Mouse (Mus musculus) cerebellum, postnatal 14 days (tissue): ENCODE results near the gene Emilin1.
A peak's percentile ranks its signal among the peaks of the same experiment; 100 is the strongest.

Source experiments
- DNase-seq, 2 experiments: peaks; one replicate each; pipeline ENCODE4 v3.0.0; 2021; ENCODE audit warnings: mixed read lengths in 2 of 2

Emilin1 gene

GRCm38 (mm10) chr5:30907413-30908059, 5.7 kb upstream of the Emilin1 start, which contains the start of gene Ost4:
Ost4 (minus strand) TSS chr5:30907788.
- DNase-seq = peak; percentile 93 to 94

DNA sequence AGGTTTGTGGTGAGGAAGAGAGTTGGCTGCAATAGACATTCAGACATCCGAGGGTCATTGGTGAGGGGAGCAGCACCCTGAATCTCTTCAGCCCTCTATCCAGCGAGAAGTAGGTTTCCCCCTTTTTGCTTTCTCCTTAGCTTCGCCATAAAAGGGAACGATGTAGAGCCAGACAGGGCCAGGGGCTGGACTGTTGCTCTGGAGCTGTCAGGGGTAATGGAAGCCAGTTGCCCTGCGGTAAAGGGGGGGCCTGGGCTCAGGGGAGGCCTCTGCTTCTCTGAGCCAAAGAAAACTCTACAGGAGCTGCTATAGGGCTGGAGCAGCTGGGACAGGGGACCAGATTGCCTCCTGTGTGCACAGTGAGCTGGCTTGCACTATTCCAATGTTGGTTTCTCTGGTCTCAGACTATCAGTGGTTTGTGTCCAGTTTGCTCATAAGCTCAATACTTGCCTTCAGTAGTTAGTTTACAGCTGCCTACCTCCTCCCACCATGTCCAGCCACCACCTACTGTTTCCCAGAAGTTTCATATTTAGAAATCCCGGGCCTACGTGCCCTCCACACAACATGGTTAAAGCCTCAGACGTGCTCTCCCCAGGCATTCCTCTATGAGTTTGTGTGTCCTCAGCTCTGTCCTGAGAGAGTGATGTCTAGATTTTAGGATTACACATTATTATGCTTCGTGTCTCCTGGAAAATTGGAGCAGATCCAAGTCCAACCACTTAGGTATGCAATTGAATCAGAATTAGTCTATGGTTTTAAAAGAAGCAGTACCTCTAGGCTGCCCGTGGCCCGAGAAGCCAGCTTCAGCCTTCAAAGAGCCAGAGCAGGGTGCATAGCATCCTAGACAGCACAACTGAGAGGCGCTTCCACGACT, 4.5 kb upstream of the Emilin1 start:
- peak in 1 of 2 experiments; percentile 25 for DNase-seq

- no peak for DNase-seq
Observed at GRCm38 (mm10) chr5:30909300-30909659, 3.9 kb upstream of the Emilin1 start.

- DNase-seq = no peak
Observed at GRCm38 (mm10) chr5:30909863-30910262, 3.3 kb upstream of the Emilin1 start.

DNA sequence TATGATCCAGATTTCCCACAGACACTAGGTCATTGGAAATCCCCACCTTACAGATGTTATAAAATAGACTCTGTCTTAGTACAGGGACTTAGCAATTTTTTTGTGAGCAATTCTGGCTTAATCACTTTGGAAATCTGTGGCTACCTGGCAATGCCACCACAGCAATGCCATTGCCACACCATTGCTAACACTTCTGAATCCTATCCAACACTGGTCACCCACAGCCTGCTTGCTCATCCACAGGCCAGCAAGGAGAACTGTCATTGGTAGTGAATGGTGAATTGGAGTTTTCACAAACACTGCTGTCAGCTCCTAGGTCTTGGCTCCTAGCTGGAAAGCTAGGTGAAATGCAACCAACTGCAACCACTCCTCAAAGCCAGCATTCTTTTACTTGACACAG, 2.7 kb upstream of the Emilin1 start:
- DNase-seq = no peak

GRCm38 (mm10) chr5:30912156-30912555, 1.0 kb upstream of the Emilin1 start:
- DNase-seq = no peak

DNA sequence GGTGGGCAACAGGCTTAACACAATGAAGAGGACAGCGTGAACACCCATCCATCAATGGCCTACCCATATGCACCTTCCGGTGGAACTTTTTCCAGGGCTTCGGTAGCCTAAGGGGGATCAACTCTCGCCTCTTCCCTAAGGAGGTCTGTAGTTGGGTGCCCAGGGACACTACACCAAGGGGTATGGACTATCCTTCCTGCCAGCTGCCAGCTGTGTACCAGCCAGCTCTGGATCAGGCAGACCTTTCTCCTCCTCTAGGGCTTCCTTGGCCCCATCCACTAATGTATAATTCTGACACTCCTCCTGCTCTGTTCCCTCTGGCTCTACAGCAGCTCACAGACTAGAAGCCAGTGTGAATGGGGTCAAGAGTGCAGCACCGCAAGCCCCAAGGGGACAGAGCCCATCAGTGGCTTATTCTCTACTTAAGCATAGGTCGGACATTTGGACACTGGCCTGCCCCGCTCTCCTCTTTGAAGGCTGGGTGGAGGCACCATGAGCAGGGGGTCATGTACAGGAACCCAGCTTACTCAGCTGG, 966 bp downstream of the Emilin1 start:
- DNase-seq = no peak

DNA sequence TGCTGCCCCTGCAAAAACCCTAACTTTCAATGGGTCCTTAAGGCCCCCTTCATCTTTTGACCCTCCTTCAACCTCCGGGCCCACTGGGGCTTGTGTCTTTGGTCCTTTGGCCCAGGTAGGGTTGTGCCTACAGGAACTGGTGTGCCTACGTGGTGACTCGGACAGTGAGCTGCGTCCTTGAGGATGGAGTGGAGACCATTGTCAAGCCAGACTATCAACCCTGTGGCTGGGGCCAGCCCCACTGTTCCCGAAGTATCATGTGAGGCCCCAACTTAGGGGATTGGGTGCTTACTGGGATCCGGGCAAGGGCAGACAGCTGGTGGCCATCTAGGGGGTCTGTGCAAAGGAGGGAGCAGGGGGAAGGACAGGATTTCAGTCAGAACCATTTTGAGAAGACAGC, 1.6 kb downstream of the Emilin1 start:
- no peak for DNase-seq

- DNase-seq = no peak
Observed at GRCm38 (mm10) chr5:30915456-30915855, 2.3 kb downstream of the Emilin1 start.

DNA sequence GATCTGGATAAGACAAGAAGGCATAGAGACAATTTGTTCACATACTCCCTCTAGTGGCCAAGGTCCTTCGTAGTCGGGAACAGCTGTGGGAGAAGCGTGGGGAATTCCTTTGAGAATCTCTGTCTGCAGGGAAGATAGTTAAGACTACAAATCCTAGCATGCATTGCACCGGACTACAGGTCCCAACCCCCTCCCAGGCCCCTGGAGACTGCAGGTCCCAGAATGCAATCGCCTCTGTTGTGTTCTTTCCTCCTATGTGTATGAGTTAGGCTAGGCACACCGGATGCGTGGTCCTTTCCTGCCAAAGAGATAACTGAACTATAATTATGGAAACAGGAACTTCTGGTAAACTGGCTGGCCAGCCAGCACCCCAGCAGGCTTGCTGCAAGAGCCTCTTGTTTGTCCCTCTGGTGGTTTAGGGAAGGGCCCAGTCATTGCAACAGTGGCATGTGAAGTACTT, 2.8 kb downstream of the Emilin1 start:
- peak; percentile 79 to 83 for DNase-seq

GRCm38 (mm10) chr5:30916841-30917240, 3.6 kb downstream of the Emilin1 start:
- DNase-seq = no peak

DNA sequence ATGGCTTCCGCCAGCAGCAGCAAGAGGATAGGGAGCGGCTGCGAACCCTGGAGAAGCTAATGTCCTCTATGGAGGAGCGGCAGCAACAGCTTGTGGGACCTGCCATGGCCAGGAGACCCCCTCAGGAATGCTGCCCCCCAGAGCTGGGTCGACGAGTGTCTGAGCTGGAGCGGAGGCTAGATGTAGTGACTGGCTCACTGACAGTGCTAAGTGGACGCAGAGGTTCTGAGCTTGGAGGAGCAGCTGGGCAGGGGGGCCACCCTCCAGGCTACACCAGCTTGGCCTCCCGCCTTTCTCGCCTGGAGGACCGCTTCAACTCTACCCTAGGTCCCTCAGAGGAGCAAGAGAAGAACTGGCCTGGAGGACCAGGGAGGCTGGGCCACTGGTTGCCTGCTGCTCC, 4.1 kb downstream of the Emilin1 start:
- no peak for DNase-seq

DNA sequence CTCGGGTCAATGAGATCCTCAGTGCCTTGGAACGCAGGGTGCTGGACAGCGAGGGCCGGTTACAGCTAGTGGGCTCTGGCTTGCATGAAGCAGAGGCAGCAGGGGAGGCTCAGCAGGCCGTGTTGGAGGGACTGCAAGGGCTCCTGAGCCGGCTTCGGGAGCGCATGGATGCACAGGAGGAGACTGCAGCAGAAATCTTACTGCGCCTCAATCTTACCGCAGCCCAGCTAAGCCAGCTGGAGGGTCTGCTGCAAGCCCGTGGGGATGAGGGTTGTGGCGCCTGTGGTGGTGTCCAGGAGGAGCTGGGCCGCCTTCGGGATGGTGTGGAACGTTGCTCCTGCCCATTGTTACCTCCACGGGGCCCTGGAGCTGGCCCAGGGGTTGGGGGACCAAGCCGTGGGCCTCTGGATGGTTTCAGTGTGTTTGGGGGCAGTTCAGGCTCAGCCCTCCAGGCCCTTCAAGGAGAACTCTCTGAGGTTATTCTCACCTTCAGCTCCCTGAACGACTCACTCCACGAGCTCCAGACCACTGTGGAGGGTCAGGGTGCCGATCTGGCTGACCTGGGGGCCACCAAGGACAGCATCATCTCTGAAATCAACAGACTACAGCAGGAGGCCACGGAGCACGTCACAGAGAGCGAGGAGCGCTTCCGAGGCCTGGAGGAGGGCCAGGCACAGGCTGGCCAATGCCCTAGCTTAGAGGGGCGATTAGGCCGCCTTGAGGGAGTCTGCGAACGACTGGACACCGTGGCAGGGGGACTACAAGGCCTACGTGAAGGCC, 4.9 kb downstream of the Emilin1 start:
- DNase-seq = no peak

- no peak for DNase-seq
Observed at GRCm38 (mm10) chr5:30918691-30919090, 5.5 kb downstream of the Emilin1 start.

DNA sequence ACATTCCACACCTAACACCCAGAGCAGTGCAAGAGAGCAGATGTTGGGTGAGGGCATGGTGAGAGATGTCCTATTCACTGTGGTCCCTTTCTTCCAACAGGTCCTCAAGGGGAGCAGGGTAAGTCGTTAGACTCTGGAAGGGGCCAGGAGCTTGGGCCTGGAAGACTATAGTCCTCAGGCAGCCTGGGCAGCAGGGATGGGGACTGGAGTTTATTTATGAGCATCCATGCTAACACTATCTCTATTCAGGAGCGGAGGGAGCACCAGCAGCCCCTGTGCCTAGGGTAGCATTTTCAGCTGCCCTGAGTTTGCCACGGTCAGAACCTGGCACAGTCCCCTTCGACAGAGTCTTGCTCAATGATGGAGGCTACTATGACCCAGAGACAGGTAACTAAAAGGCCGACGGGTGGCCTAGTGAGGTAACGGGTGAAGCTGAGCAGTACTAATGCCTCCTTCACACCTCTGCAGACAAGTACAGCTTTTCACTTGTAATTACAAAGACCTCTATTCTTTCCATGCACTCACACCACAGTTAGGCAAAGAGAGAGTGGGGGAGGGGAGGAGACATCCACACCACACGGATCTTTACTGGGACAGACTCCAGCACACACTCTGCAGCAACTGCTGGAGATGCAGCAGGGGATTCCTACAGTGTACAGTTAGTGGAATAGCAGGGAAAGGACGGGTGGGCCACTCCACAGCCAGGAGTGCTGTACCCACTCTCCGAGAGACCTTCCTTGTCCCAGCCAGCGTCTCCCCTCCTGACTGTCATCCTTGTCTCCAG, 6.8 kb downstream of the Emilin1 start:
- no peak for DNase-seq

- DNase-seq = peak in 1 of 2 experiments; percentile 26
Observed at GRCm38 (mm10) chr5:30920621-30921020, 7.4 kb downstream of the Emilin1 start.

DNA sequence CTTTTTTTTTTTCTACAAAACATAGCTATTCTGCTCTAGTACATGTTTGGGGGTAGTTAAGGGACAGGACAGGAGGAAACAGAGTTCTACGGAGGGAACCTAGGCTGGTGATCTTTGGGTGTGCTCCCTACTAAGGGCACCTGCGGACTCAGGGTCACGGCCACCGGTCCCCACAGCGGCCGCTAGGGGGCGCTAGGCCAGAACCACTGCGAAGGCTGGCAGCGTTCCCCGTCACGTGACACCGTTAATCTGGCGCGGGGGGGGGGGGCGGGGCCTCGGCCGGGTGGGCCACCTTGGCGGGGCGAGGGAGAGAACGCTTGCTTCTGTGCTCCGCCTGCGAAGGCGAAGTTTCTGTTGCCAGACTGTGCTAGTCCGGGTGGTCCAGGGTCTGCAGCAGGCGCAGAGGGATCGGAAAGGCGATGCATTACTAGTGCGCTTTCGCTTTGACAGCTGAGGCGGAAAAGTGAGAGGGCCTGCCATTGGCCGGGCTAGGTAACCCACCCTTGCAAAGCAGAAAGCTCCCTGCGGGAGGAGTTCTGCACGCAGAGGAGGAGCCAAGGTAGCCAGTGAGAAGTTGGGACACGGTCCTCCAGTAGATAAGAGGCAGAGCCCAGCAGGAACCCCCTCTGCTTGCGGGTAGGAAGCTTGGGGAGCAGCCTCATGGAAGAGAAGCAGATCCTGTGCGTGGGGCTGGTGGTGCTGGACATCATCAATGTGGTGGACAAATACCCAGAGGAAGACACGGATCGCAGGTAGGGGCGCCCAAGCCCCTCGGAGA, 8.2 kb downstream of the Emilin1 start, which contains the start of gene Khk:
Gene Khk (plus strand): TSS at position 176 of the 778 bp plus-strand sequence.
- DNase-seq = peak; percentile 97 to 99

DNA sequence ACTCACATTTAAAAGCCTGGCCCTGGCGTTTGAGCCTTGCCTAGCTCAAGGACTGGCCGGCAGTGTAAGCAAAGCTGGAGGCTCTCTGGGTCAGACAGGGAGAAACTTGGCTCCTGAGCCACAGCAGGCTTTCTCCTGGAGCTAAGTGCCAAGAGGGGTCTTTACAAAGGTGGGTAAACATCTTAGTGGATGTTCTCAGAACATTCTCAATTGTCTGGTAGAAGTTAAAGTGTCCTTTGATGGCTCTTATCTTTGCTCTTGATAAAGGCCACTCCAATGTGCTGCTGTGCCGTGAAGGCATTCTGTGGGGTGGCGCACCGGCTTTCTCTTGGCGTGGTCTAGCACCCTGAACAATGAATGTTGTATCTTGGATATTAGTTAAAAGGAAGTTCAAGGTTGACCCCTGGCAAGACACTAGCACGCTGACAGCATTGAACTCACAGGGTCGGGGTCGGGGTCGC, 9.4 kb downstream of the Emilin1 start:
- DNase-seq = no peak

DNA sequence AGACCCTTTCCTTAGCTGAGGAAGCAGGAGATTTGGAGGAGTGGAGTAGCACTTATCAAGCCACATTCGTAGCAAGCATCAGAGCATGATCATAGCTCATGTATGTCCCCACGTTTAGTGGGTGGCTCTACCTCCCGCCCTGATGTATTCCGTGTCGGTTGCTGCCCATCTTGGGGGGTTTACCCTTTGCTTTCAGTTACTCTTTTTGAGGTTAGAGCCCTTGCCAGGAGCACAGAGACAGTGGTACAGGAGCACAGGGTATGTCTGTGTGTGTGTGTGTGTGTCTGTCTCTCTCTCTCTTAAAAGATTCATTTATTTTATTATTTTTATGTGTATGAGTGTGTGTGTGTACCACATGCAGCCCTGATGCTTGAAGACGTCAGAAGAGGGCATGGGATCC, 9.9 kb downstream of the Emilin1 start:
- DNase-seq = no peak

DNA sequence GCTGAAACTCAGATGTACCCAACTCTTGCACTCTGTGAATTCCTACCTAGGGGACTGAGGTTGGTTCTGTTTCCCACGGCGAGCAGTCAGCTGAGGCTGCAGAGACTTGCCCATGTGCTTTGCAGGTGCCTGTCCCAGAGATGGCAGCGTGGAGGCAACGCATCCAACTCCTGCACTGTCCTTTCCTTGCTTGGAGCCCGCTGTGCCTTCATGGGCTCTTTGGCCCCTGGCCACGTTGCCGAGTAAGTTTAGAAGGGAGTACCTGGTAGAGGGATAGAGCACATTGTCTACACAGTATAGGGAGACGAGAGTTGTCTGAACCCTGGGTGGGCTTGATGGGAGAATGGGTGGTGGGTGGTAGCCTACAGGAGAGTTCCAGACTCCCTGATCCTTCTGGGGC, 11.4 kb downstream of the Emilin1 start:
- DNase-seq = no peak

DNA sequence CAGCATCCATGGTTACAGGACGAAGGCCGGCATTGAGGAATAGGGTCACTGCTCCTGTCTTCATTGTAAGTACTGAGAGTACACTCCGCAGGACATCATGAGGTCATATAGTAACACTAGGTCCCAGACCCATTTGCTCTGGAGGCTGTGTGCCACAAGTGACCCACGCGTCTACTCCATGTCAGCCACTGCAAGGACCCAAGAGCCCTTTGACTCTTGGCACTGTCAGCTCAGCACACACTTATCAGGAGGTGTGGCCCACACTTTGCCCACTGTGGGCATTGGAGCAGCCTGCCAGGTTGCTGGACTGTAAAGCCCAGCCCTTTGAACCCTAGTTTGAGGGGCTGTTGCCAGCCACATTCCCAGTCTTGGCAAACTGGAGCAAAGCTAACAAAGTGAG, 12.0 kb downstream of the Emilin1 start:
- DNase-seq = no peak
